Mouse (Mus musculus): Measurements from ENCODE around the gene Cops4.

GRCm38 (mm10) chr5:100595999-100596398, 77.9 kb downstream of the Cops4 start:
- TF ChIP-seq CTCF (IDR thresholded peaks at IDR 0.05; ENCODE audit: extremely low read depth, insufficient read depth, low read length): no peak
- TF ChIP-seq POLR2A (IDR thresholded peaks at IDR 0.05; ENCODE audit: extremely low read depth, insufficient read depth, low read length): no peak

Data from cortical plate, adult 2 months (tissue).